8 mouse cellular contexts compared by ENCODE assay signal in genomic region chr16:64754743-64755139, GRCm38 (mm10). TPM values are rescaled to one million over a fixed set of nuclear protein-coding genes. Genes with fewer than 3 reads are reported as not detected.
DNase-seq lines count a peak whose midpoint lies in the region; ATAC-seq and TF ChIP-seq lines count a peak whose summit lies in the region.

No protein-coding gene starts in this region.

- 42% methylated on average over 3 of the region's 3 CpGs for WGBS in heart, postnatal 0 days
- WGBS in hindbrain, embryonic 16.5 days = 44% methylated on average over 3 of the region's 3 CpGs
- 41% methylated on average over 3 of the region's 3 CpGs for WGBS in neural tube, embryonic 13.5 days
- 34% methylated on average over 3 of the region's 3 CpGs for WGBS in intestine, embryonic 15.5 days

- H3K9me3 ChIP-seq in heart, postnatal 0 days (replicated peaks; ENCODE audit: control insufficient read depth, low read length) = no peaks in the 10 kb centered on the region
- H3K9me3 ChIP-seq in hindbrain, embryonic 16.5 days (ENCODE audit: control insufficient read depth, low read length) = no peaks in the 10 kb centered on the region
- no peaks in the 10 kb centered on the region; the same call in 1 of the 2 replicates for H3K9me3 ChIP-seq in neural tube, embryonic 13.5 days
- H3K9me3 ChIP-seq in intestine, embryonic 15.5 days = no peaks in the 10 kb centered on the region

- H3K9ac ChIP-seq in heart, postnatal 0 days (replicated peaks; ENCODE audit: low read depth, low read length) = no peak overlapping the region
- H3K9ac ChIP-seq in hindbrain, embryonic 16.5 days (ENCODE audit: low read depth, low read length) = no peak overlapping the region
- no peak overlapping the region for H3K9ac ChIP-seq in neural tube, embryonic 13.5 days
- no peak overlapping the region for H3K9ac ChIP-seq in intestine, embryonic 15.5 days

- TF ChIP-seq EP300 in heart, postnatal 0 days (IDR thresholded peaks at IDR 0.05; ENCODE audit: low read depth) = no peak

- ATAC-seq in heart, postnatal 0 days (ENCODE audit: insufficient read depth, low read depth) = no peak
- ATAC-seq in hindbrain, embryonic 16.5 days = peak; percentile 82
- ATAC-seq in neural tube, embryonic 13.5 days (ENCODE audit: low read depth) = peak; percentile 72; the same call in 1 of the 2 replicates
- ATAC-seq in intestine, embryonic 15.5 days = no peak

- no peak overlapping the region for H3K4me3 ChIP-seq in heart, postnatal 0 days (ENCODE audit: low read depth, low read length)
- H3K4me3 ChIP-seq in hindbrain, embryonic 16.5 days (ENCODE audit: low read length) = no peak overlapping the region
- H3K4me3 ChIP-seq in neural tube, embryonic 13.5 days = no peak overlapping the region
- H3K4me3 ChIP-seq in intestine, embryonic 15.5 days (replicated peaks) = no peak overlapping the region

- no peak overlapping the region for H3K27ac ChIP-seq in heart, postnatal 0 days (ENCODE audit: low read depth)
- no peak overlapping the region for H3K27ac ChIP-seq in hindbrain, embryonic 16.5 days (ENCODE audit: low read depth, low read length)
- H3K27ac ChIP-seq in neural tube, embryonic 13.5 days (replicated peaks) = no peak overlapping the region
- H3K27ac ChIP-seq in intestine, embryonic 15.5 days = no peak overlapping the region

- intact Hi-C loops in heart, postnatal 36 days (cut with DNase I) = loop anchor here (2.0 to 5.0 kb wide), 4 partner anchors 98 to 718 kb away; partner anchors contain the start of genes Cggbp1 and Zfp654

- DNase-seq in heart, postnatal 0 days (ENCODE audit: low spot score) = peak; percentile 79
- DNase-seq in heart, postnatal 36 days = no peak
- DNase-seq in 416B (ENCODE audit: low read depth) = peak; percentile 86
- DNase-seq in brain, embryonic 18.5 days (ENCODE audit: low read depth, low spot score) = peak; percentile 51
- DNase-seq in thymus, postnatal 10 days (ENCODE audit: low spot score in 2 of 2) = no peak

- H3K4me1 ChIP-seq in heart, postnatal 0 days (ENCODE audit: control insufficient read depth, insufficient read depth) = peaks cover 11% of the 10 kb centered on the region; the same call in 1 of the 2 replicates
- H3K4me1 ChIP-seq in hindbrain, embryonic 16.5 days (ENCODE audit: control insufficient read depth, insufficient read depth, low read depth, low read length) = no peaks in the 10 kb centered on the region
- no peaks in the 10 kb centered on the region for H3K4me1 ChIP-seq in neural tube, embryonic 13.5 days (replicated peaks)
- H3K4me1 ChIP-seq in intestine, embryonic 15.5 days (replicated peaks) = no peaks in the 10 kb centered on the region

- no peaks in the 10 kb centered on the region for H3K36me3 ChIP-seq in heart, postnatal 0 days (replicated peaks; ENCODE audit: control insufficient read depth, insufficient read depth, low read length)
- no peaks in the 10 kb centered on the region for H3K36me3 ChIP-seq in hindbrain, embryonic 16.5 days (ENCODE audit: control insufficient read depth, insufficient read depth, low read length)
- H3K36me3 ChIP-seq in neural tube, embryonic 13.5 days = 0 out of 2 replicates have a peak, but pooled peaks cover 4% of the 10 kb centered on the region
- no peaks in the 10 kb centered on the region for H3K36me3 ChIP-seq in intestine, embryonic 15.5 days

- no peaks in the 10 kb centered on the region for H3K27me3 ChIP-seq in heart, postnatal 0 days (ENCODE audit: control insufficient read depth, insufficient read depth, low read length)
- no peaks in the 10 kb centered on the region for H3K27me3 ChIP-seq in hindbrain, embryonic 16.5 days (replicated peaks; ENCODE audit: control insufficient read depth, insufficient read depth, low read length)
- H3K27me3 ChIP-seq in neural tube, embryonic 13.5 days = no peaks in the 10 kb centered on the region
- no peaks in the 10 kb centered on the region for H3K27me3 ChIP-seq in intestine, embryonic 15.5 days (replicated peaks)

- no peak overlapping the region for H3K4me2 ChIP-seq in heart, postnatal 0 days (ENCODE audit: low read depth, low read length)
- H3K4me2 ChIP-seq in hindbrain, embryonic 16.5 days (ENCODE audit: low read length) = no peak overlapping the region
- no peak overlapping the region for H3K4me2 ChIP-seq in neural tube, embryonic 13.5 days
- H3K4me2 ChIP-seq in intestine, embryonic 15.5 days (replicated peaks) = no peak overlapping the region

- peak; percentile 77 for TF ChIP-seq CTCF in heart, postnatal 0 days (IDR thresholded peaks at IDR 0.05; ENCODE audit: low read depth)

RNA-seq across cellular contexts. Expression of gene 4930453N24Rik, which starts 16.2 kb away (rescaled TPM):
- total RNA-seq in heart, postnatal 0 days (2014; rRNA removed; ENCODE audit: low replicate concordance) = 11.9 and 12.2 TPM in 2 replicates
- polyA plus RNA-seq in heart, postnatal 0 days (2015; fragmentation: Nextera tagmentation; extraction: Ambion mirVana) = 17.7 and 19.2 TPM in 2 replicates
- 10 to 100 TPM; 22.9 to 26.9 TPM for total RNA-seq in heart, postnatal 36 days (2021)
- 14.0 and 14.8 TPM in 2 replicates for polyA plus RNA-seq in hindbrain, embryonic 16.5 days (2015; fragmentation: Nextera tagmentation; extraction: Ambion mirVana)
- 21.6 and 23.9 TPM in 2 replicates for polyA plus RNA-seq in neural tube, embryonic 13.5 days (2015; fragmentation: Nextera tagmentation; extraction: Ambion mirVana)
- 18.1 and 21.1 TPM in 2 replicates for polyA plus RNA-seq in intestine, embryonic 15.5 days (2015; fragmentation: Nextera tagmentation; extraction: Ambion mirVana)

Comparison
In these comparisons a context has a peak if more than half of its experiments do, and no peak if none do; other contexts are left out.
1. DNase-seq: peak in heart, postnatal 0 days (single experiment), 416B (single experiment) and brain, embryonic 18.5 days (single experiment); none in heart, postnatal 36 days (0 of 2) and thymus, postnatal 10 days (0 of 2).
2. ATAC-seq: peak in hindbrain, embryonic 16.5 days (single experiment) and neural tube, embryonic 13.5 days (single experiment); none in heart, postnatal 0 days (single experiment) and intestine, embryonic 15.5 days (single experiment).